Mouse (Mus musculus) fat pad, adult 2 months (tissue): ENCODE results near the gene Pla2g6.

Experiments
- DNase-seq: peaks from one replicate; pipeline ENCODE4 v3.0.0-alpha.2; 2011; ENCODE audit warnings: low read depth, low spot score; ENCODE audit errors: extremely low read depth

Pla2g6 gene

GRCm38 (mm10) chr15:79280209-79280608, 48.0 kb downstream of the Pla2g6 start:
- DNase-seq = no peak

DNA sequence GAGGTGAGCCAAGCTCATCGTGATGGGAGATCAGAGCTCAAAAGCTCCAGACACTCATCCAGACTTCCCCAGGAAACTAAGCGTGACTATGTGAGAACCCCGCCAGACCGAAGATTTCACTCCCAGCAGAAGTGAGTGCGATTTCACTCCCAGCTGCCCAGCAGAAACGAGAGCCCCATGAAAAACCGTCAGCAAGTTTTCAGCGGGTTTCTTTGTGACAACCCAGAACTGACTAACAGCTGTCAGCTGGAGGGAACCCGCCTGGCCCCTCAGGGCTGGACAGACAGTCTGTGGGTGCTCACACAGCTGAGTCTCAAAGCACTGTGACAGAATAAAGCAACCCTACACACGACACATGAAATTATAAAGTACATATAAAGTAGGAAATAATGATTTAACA, 50.5 kb downstream of the Pla2g6 start:
- no peak for DNase-seq

DNA sequence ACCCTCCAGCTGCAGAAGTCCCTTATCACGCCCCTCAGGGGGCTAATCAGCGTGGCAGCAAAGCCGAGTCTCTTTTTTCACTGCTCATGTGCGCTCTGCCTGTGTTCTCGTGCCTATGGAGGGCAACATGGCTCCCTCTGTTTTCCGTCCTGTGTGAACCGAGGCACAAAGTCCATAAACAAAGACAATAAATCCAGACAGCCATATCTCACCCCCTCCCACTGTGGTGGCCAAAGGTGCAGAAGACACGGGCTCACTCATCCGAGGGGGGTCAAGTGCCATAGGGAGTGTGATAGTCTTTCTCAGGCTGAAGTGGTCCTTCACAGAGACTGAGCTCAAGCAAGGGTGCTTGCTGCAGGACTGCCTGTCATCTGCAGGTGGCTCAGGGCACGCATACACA, 55.2 kb downstream of the Pla2g6 start:
- DNase-seq = no peak

DNA sequence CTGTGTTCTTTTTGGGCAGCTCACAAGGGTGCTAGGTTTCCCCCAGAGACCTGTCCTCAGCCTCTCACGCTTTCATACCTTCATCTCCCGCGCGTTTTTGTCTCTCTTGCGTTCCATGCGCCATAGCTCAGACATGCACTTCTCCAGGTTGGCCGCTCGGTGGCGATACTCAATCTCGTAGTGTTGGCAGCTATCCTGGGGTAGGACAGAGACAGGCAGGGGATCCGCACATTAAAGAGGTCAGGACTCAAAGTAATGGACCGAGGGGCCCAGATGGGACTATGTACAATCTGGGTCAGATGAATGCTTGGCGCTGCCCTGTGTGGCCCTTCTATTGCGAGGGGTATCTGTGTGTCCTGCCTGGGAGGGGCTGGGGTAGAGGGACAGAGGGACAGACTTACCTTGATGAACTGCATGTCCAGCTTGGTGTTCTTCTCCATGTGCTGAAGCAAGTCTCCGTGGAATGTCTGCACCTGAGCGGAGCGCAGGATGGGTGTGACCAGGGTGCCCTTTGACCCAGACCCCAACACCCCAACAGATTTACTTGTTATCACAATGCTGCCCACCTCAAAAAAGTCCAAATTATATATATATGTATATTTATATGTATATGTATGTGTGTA, 57.0 kb downstream of the Pla2g6 start:
- DNase-seq = no peak

DNA sequence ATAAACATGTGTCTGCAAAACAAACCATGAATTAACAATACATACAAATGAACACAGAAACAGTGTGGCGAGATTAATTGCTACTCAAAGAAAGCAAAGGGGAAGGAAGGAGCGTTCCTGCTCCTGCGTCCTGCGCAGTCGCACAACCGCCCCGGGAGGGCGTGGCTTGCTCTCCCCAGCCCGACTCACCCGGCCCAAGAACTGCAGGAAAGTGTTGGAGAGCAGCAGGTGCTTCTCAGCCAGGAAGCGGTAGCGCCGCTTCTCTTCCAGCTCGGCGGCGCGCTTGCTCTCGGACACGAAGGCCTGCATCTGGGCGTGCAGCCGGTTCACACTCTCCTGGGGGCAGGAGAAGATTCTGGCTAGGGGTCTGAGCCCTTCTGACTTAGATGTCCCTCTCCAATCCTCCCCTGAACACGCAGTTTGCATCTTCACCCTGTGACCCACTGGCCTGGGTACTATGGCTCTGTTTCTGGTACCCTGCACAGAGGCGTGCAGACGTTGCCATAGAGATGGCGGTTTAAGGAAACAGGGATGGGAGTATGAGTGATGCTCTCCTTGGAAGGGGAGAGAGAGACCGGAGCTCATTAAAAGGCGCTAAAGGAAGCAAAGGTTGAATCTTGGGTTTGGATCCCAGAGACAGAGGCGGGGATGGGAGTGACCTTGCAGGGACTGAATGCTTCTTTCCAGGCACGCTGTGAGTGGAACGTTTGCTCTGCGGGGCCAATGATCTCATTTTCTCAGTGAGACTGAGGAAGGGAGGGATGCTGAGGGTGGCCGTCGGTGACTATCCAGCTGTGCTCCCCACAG, 57.7 kb downstream of the Pla2g6 start:
- no peak for DNase-seq

DNA sequence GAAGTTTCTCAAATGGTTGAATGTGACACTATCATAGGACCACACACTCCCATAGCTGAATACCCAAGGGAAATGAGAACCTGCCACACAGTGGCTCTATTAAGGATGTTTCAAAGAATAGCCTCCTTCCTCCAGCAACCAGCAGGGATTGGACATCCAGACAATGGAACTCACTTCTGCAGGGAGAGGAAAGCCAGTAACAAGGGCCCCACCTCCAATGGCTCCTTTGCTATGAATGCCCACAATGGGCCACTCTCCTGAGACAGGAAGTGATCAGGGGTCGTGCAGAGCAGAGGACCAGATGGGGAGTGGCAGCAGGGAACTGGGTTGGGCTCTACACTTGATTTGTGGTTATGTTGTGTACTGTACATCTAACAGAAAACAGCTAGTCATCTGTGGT, 59.7 kb downstream of the Pla2g6 start:
- DNase-seq = no peak

- no peak for DNase-seq
These were observed 62.8 kb downstream of the Pla2g6 start for GRCm38 (mm10) chr15:79265384-79265783.

DNA sequence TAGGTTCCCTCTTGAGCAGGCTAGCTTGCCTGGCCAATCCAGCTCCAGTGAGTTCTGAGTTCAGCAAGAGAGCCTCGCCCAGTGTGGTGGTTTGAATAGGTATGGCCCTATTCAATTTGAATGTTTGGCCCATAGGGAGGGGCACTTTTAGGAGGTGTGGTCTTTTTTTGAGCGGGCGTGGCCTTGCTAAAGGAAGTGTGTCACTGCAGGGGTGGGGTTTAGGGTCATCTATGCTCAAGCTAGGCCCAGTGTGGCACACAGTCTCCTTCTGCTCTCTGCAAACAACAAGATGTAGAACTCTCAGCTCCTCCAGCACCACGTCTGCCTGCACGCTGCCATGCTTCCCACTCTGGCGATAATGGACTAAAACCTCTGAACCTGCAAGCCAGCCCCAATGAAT, 64.5 kb downstream of the Pla2g6 start:
- no peak for DNase-seq

- DNase-seq = no peak
These were observed 65.3 kb downstream of the Pla2g6 start for GRCm38 (mm10) chr15:79262786-79263309.

DNA sequence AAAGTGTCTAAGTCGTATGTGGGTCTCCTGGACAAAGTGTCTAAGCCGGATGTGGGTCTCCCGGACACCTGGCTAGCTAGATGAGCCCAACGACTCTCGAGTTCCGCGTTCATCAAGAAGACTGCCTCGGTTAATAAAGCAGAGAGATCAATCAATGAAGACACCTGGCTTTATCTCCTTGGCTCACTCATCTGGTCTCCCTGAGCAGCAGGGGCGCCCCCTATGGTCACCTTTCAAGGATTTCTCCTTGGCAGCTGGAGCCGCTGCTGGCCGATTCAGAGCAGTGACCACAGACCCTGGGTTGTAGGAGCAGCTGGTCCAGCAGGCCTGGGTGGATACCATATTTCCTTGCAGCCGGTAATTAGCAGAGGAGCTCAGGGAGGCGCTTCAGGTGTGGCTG, 65.8 kb downstream of the Pla2g6 start:
- DNase-seq = no peak

DNA sequence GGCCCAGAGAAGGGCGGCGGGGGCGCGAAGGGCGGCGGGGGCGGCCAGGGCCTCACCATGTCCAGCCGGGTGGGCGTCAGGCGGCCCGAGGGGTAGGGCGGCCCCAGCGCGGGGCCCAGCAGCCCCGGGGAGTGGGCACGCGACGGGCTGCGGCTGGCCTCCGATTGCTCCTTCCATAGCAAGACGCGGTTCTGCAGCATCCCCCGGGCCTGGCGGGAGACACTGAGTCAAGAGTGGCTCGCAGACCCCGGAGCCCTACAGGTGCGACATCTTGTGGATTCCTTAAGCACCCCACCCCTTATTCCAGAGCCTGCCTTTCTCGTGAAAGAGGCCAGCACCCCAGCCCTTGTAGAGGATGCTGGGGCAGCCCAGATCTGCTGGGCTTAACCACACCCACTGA, 66.4 kb downstream of the Pla2g6 start:
- no peak for DNase-seq

- no peak for DNase-seq
These were observed 67.0 kb downstream of the Pla2g6 start for GRCm38 (mm10) chr15:79261095-79261725.

DNA sequence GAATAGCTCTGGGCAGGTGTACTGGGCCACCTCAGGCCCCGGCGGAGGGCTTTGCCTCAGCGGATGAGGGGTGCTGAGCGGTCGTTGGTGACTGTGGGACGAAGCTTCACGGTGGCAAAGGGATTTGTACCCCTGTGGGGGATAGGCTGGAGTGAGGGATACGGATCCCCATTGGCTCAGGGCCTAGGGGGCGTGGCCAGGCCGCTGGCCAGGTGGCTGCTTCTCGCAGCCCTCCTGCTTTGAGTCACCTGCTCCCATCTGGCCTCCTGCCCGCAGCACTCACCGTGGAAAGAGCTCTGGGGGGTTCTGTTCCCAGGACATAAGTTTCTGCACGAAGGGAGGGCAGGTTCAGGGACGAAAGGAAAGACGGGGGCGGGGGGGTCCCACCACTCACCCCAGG, 69.7 kb downstream of the Pla2g6 start:
- DNase-seq = no peak

- DNase-seq = no peak
These were observed 73.5 kb downstream of the Pla2g6 start, which contains the start of gene Slc16a8 for GRCm38 (mm10) chr15:79254661-79255060. TSS of gene Slc16a8 (minus strand) at chr15:79254761.

DNA sequence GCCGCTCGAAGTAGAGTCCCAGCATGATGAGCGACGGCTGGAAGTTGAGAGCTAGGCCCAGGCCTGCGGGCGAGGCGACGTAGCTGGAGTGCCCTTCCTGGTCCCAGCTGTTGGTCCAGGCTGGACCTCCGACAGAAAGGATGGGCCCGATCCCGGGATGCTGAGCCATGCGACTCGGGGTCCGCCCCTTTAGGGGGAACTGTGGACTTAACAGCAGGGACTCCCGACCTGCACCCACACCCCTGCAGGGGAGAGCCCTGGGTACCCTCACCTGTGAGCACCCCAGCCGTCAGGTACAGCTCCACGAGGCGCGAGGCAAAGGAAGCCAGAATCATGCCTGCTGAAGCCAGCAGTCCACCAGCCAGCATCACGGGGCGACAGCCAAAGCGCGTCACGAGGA, 75.6 kb downstream of the Pla2g6 start:
- no peak for DNase-seq

- no peak for DNase-seq
These were observed 76.3 kb downstream of the Pla2g6 start for GRCm38 (mm10) chr15:79251781-79252491.

DNA sequence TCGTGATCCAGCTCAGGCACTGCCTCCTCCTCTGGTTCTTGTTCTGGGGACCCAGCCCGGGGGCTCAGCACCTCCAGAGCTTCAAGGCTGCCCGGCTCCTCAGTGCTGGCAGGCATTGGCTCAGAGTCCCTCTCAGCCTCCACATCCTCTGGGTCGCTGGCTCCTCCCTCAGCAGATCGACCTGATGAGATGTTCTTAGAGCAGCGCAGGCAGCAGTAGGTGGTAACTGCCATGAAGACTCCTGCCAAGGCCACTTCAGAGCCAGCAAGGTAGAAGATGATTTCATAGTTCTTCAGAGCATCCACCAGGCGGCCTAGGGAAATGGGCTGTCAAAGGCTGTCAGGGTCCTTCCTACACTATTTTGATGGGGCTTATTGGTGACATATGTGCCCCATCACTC, 77.0 kb downstream of the Pla2g6 start:
- DNase-seq = no peak

- no peak for DNase-seq
These were observed 78.0 kb downstream of the Pla2g6 start for GRCm38 (mm10) chr15:79250236-79250635.

GRCm38 (mm10) chr15:79245321-79245720, 82.9 kb downstream of the Pla2g6 start:
- DNase-seq = no peak

DNA sequence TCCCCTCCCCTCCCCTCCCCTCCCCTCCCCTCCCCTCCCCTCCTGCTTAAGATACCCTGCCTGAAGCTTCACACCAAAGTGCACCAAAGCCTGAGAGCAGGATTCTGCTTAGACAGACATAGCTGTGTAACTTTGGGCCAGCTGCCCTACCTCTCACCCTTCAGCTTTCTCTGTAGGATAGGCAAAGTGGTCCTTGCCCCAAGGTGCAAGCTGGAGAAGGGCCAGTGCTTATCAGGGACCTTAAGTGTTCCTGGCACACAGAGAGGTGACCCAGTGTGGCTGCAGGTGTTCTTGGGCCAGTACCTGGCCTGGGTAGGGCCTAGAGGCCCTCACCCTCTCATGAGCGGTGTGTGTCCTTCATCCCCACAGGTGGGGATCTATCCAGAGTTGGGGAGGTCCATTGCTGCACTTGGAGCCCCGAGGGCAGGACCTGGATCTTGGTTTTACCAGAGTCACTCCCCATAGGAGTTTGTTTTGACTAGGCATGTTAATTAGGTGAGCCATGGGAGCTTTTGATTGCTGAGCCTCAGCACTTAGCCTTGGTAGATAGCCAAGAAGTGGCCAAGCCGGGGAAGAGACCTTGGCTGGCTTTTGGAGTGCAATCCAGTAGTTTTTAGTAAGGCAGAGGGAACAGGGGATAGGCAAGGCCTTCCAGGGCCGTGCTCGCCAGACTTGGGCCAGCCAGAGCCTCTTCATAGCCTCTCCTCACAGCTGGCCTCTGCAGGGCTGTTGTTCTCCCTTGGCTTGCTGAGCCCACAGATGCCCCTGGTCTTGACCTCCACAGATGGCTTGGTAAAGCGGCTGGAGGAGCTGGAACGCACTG, 83.9 kb downstream of the Pla2g6 start:
- DNase-seq = no peak
